8 mouse cellular contexts compared by ENCODE assay signal in genomic region chr3:88533706-88534105, GRCm38 (mm10). TPM values are rescaled to one million over a fixed set of nuclear protein-coding genes. Genes with fewer than 3 reads are reported as not detected.
DNase-seq lines count a peak whose midpoint lies in the region; ATAC-seq and TF ChIP-seq lines count a peak whose summit lies in the region.

No protein-coding gene starts in this region.

- peaks cover 8% of the 10 kb centered on the region; the same call in 1 of the 2 replicates for H3K36me3 ChIP-seq in ES-Bruce4 (ENCODE audit: control insufficient read depth, insufficient read depth, low read length, poor library complexity, severe bottlenecking)
- H3K36me3 ChIP-seq in hindbrain, embryonic 14.5 days (replicated peaks; ENCODE audit: control insufficient read depth, insufficient read depth) = peaks cover 38% of the 10 kb centered on the region
- H3K36me3 ChIP-seq in midbrain, embryonic 13.5 days = peaks cover 31% of the 10 kb centered on the region

- no peaks in the 10 kb centered on the region for H3K27me3 ChIP-seq in ES-Bruce4 (ENCODE audit: control insufficient read depth, insufficient read depth, low read length, poor library complexity, severe bottlenecking)
- H3K27me3 ChIP-seq in hindbrain, embryonic 14.5 days (ENCODE audit: control insufficient read depth, insufficient read depth, low read length) = no peaks in the 10 kb centered on the region
- no peaks in the 10 kb centered on the region for H3K27me3 ChIP-seq in midbrain, embryonic 13.5 days

- intact Hi-C loops in left cerebral cortex, postnatal 14 days (cut with DNase I) = no loop called here

- peak overlapping the region; percentile 96 for H3K4me2 ChIP-seq in hindbrain, embryonic 14.5 days (replicated peaks)
- H3K4me2 ChIP-seq in midbrain, embryonic 13.5 days (replicated peaks) = peak overlapping the region; percentile 89

- no peak overlapping the region for H3K9ac ChIP-seq in ES-Bruce4 (ENCODE audit: low read depth, poor library complexity, severe bottlenecking)
- peak overlapping the region; percentile 100 for H3K9ac ChIP-seq in hindbrain, embryonic 14.5 days
- peak overlapping the region; percentile 100 for H3K9ac ChIP-seq in midbrain, embryonic 13.5 days (replicated peaks)

- no peak for TF ChIP-seq EP300 in ES-Bruce4 (IDR thresholded peaks at IDR 0.05; ENCODE audit: insufficient read depth, low read depth, low read length)

- DNase-seq in cerebellum, adult 9-11 months = peak; percentile 45
- DNase-seq in cerebellum, adult 9-10 months = no peak
- no peak for DNase-seq in hindbrain, embryonic 14.5 days (ENCODE audit: low spot score)
- no peak for DNase-seq in spleen, adult 12 weeks (ENCODE audit: low spot score)
- no peak for DNase-seq in adrenal gland, adult 18-20 months (ENCODE audit: low spot score in 2 of 2)
- no peak for DNase-seq in left cerebral cortex, postnatal 14 days (ENCODE audit: low spot score in 2 of 2)

- 3% methylated on average over 4 of the region's 5 CpGs for WGBS in hindbrain, embryonic 14.5 days
- 0% methylated on average over 5 of the region's 5 CpGs for WGBS in midbrain, embryonic 13.5 days

- H3K9me3 ChIP-seq in ES-Bruce4 (replicated peaks; ENCODE audit: control insufficient read depth, insufficient read depth, low read length, poor library complexity, severe bottlenecking) = no peaks in the 10 kb centered on the region
- H3K9me3 ChIP-seq in hindbrain, embryonic 14.5 days (ENCODE audit: control insufficient read depth, low read length) = no peaks in the 10 kb centered on the region
- no peaks in the 10 kb centered on the region for H3K9me3 ChIP-seq in midbrain, embryonic 13.5 days

- no peak for TF ChIP-seq CTCF in ES-Bruce4 (IDR thresholded peaks at IDR 0.05; ENCODE audit: low read depth, low read length)

- ATAC-seq in hindbrain, embryonic 14.5 days (ENCODE audit: low FRiP score) = no peak
- no peak for ATAC-seq in midbrain, embryonic 13.5 days

- TF ChIP-seq POLR2A in ES-Bruce4 (IDR thresholded peaks at IDR 0.05; ENCODE audit: insufficient read depth, low read length) = no peak

- H3K4me1 ChIP-seq in ES-Bruce4 (ENCODE audit: control insufficient read depth, insufficient read depth, low read length) = peaks cover 19% of the 10 kb centered on the region
- H3K4me1 ChIP-seq in hindbrain, embryonic 14.5 days (replicated peaks; ENCODE audit: control insufficient read depth, insufficient read depth, low read length) = peaks cover 68% of the 10 kb centered on the region
- peaks cover 66% of the 10 kb centered on the region for H3K4me1 ChIP-seq in midbrain, embryonic 13.5 days (replicated peaks)

- H3K27ac ChIP-seq in ES-Bruce4 (ENCODE audit: insufficient read depth, low read length) = no peak overlapping the region
- peak overlapping the region; percentile 98 for H3K27ac ChIP-seq in hindbrain, embryonic 14.5 days
- peak overlapping the region; percentile 99 for H3K27ac ChIP-seq in midbrain, embryonic 13.5 days

- H3K4me3 ChIP-seq in ES-Bruce4 (ENCODE audit: low read depth, low read length) = peak overlapping the region; percentile 83
- peak overlapping the region; percentile 93 for H3K4me3 ChIP-seq in hindbrain, embryonic 14.5 days (replicated peaks; ENCODE audit: low read length)
- H3K4me3 ChIP-seq in midbrain, embryonic 13.5 days (replicated peaks) = peak overlapping the region; percentile 94

RNA-seq across cellular contexts. Expression of gene Mex3a, which starts 1.5 kb away (rescaled TPM):
- polyA plus RNA-seq in ES-Bruce4 (2011; ENCODE audit: insufficient read depth, insufficient read length, low read depth, missing spikeins) = 42.3 and 43.4 TPM in 2 replicates
- 30.8 and 31.0 TPM in 2 replicates for polyA plus RNA-seq in hindbrain, embryonic 14.5 days (2014; fragmentation: Nextera tagmentation; extraction: Ambion mirVana)
- 49.5 and 51.5 TPM in 2 replicates for polyA plus RNA-seq in midbrain, embryonic 13.5 days (2015; fragmentation: Nextera tagmentation; extraction: Ambion mirVana)
- total RNA-seq in adrenal gland, adult 18-20 months (2021) = 1 to 10 TPM; 2.6 to 3.3 TPM
- total RNA-seq in left cerebral cortex, postnatal 14 days (2021) = 1 to 10 TPM; 3.3 to 4.2 TPM

RNA-seq across cellular contexts. Expression of gene Rab25, which starts 14.4 kb away (rescaled TPM):
- polyA plus RNA-seq in ES-Bruce4 (2011; ENCODE audit: insufficient read depth, insufficient read length, low read depth, missing spikeins) = 33.2 and 35.1 TPM in 2 replicates
- polyA plus RNA-seq in hindbrain, embryonic 14.5 days (2014; fragmentation: Nextera tagmentation; extraction: Ambion mirVana) = 0.20 TPM in 1 of 2 replicates, not detected in the other
- polyA plus RNA-seq in midbrain, embryonic 13.5 days (2015; fragmentation: Nextera tagmentation; extraction: Ambion mirVana) = not detected in 2 replicates
- not detected for total RNA-seq in adrenal gland, adult 18-20 months (2021)
- total RNA-seq in left cerebral cortex, postnatal 14 days (2021) = not detected

RNA-seq across cellular contexts. Expression of gene Lamtor2, which starts 19.2 kb away (rescaled TPM):
- 138 and 151 TPM in 2 replicates for polyA plus RNA-seq in ES-Bruce4 (2011; ENCODE audit: insufficient read depth, insufficient read length, low read depth, missing spikeins)
- polyA plus RNA-seq in hindbrain, embryonic 14.5 days (2014; fragmentation: Nextera tagmentation; extraction: Ambion mirVana) = 102 and 107 TPM in 2 replicates
- 181 and 182 TPM in 2 replicates for polyA plus RNA-seq in midbrain, embryonic 13.5 days (2015; fragmentation: Nextera tagmentation; extraction: Ambion mirVana)
- 100 to 1,000 TPM; 156 to 164 TPM for total RNA-seq in adrenal gland, adult 18-20 months (2021)
- total RNA-seq in left cerebral cortex, postnatal 14 days (2021) = 100 to 1,000 TPM; 108 to 109 TPM

RNA-seq across cellular contexts. Expression of gene Ubqln4, which starts 19.9 kb away (rescaled TPM):
- polyA plus RNA-seq in ES-Bruce4 (2011; ENCODE audit: insufficient read depth, insufficient read length, low read depth, missing spikeins) = 118 and 133 TPM in 2 replicates
- polyA plus RNA-seq in hindbrain, embryonic 14.5 days (2014; fragmentation: Nextera tagmentation; extraction: Ambion mirVana) = 42.9 and 53.6 TPM in 2 replicates
- 39.1 and 46.7 TPM in 2 replicates for polyA plus RNA-seq in midbrain, embryonic 13.5 days (2015; fragmentation: Nextera tagmentation; extraction: Ambion mirVana)
- 10 to 100 TPM; 72.9 to 96.6 TPM for total RNA-seq in adrenal gland, adult 18-20 months (2021)
- 10 to 100 TPM; 91.2 to 91.6 TPM for total RNA-seq in left cerebral cortex, postnatal 14 days (2021)

RNA-seq across cellular contexts. Expression of gene Lmna, which starts 23.9 kb away (rescaled TPM):
- 30.0 and 37.2 TPM in 2 replicates for polyA plus RNA-seq in ES-Bruce4 (2011; ENCODE audit: insufficient read depth, insufficient read length, low read depth, missing spikeins)
- 44.3 and 47.3 TPM in 2 replicates for polyA plus RNA-seq in hindbrain, embryonic 14.5 days (2014; fragmentation: Nextera tagmentation; extraction: Ambion mirVana)
- 21.4 and 23.4 TPM in 2 replicates for polyA plus RNA-seq in midbrain, embryonic 13.5 days (2015; fragmentation: Nextera tagmentation; extraction: Ambion mirVana)
- total RNA-seq in adrenal gland, adult 18-20 months (2021) = 100 to 1,000 TPM; 106 to 137 TPM
- total RNA-seq in left cerebral cortex, postnatal 14 days (2021) = 10 to 100 TPM; 50.0 to 54.2 TPM

Comparison
In these comparisons a context has a peak if more than half of its experiments do, and no peak if none do; other contexts are left out.
1. RNA of gene Rab25, which starts 14.4 kb away (polyA plus RNA-seq): 33.2 to 35.1 TPM in ES-Bruce4; 0.20 TPM in hindbrain, embryonic 14.5 days and not detected in midbrain, embryonic 13.5 days; every median in the first group is over 10 times any median in the second.
2. Peak in every context shown above with its lines, with median percentiles within 50 percentile points of each other: H3K4me3 ChIP-seq.